Mouse (Mus musculus) embryonic facial prominence, embryonic 11.5 days (tissue): ENCODE data around the gene Serpinb1b. TPM values are rescaled to one million over a fixed set of nuclear protein-coding genes. Genes with fewer than 3 reads are reported as not detected.

Experiments
- ATAC-seq: fragments of 200-750 bp; cut with Nextera tagmentation; replicated peaks from 2 replicates; pipeline ENCODE4 v1.8.0; 2017; ENCODE audit warnings: low read depth; ENCODE audit not compliant: insufficient number of reproducible peaks, low FRiP score, low TSS enrichment
- DNase-seq: peaks from one replicate; pipeline ENCODE4 v3.0.0-alpha.2; 2015; ENCODE audit warnings: low spot score
- H3K27ac ChIP-seq: fragments of 300-500 bp; sonication (generic); replicated peaks from 2 replicates; pipeline ENCODE4 v1.5.1; 2014; ENCODE audit warnings: mild to moderate bottlenecking, low read depth, low read length, control low read depth
- H3K27me3 ChIP-seq: fragments of 300-500 bp; sonication (generic); 2 replicates; pipeline ENCODE4 v1.6.1; 2014; ENCODE audit warnings: mild to moderate bottlenecking, low read length, moderate library complexity, mixed read lengths; ENCODE audit not compliant: control insufficient read depth, insufficient read depth
- H3K36me3 ChIP-seq: fragments of 300-500 bp; sonication (generic); replicated peaks from 2 replicates; pipeline ENCODE4 v1.6.1; 2014; ENCODE audit warnings: low read depth, mild to moderate bottlenecking, low read length, moderate library complexity, mixed read lengths; ENCODE audit not compliant: control insufficient read depth, insufficient read depth
- H3K4me1 ChIP-seq: fragments of 300-500 bp; sonication (generic); 2 replicates; pipeline ENCODE4 v1.6.1; 2014; ENCODE audit warnings: low read length, mixed read lengths; ENCODE audit not compliant: control insufficient read depth, insufficient read depth
- H3K4me2 ChIP-seq: fragments of 300-500 bp; sonication (generic); 2 replicates; pipeline ENCODE4 v1.6.1; 2014; ENCODE audit warnings: low read depth, mild to moderate bottlenecking, control low read depth, low read length, moderate library complexity
- H3K4me3 ChIP-seq: fragments of 300-500 bp; sonication (generic); 2 replicates; pipeline ENCODE4 v1.5.1; 2014; ENCODE audit warnings: low read depth, low read length, control low read depth
- H3K9ac ChIP-seq: fragments of 300-500 bp; sonication (generic); replicated peaks from 2 replicates; pipeline ENCODE4 v1.6.1; 2014; ENCODE audit warnings: mild to moderate bottlenecking, control low read depth, low read length
- H3K9me3 ChIP-seq: fragments of 300-500 bp; sonication (generic); replicated peaks from 2 replicates; pipeline ENCODE4 v1.6.1; 2016; ENCODE audit warnings: mild to moderate bottlenecking, low read length, inconsistent platforms, mixed read lengths; ENCODE audit not compliant: control insufficient read depth
- WGBS: fragments of 180-500 bp; shearing (Covaris S2); extraction: QIAGEN DNeasy Blood & Tissue Kit; methylation state at CpG from one replicate; pipeline ENCODE4 v1.1.7; 2014; 5-methylcytosine and 5-hydroxymethylcytosine counted together
- polyA plus RNA-seq: library from polyadenylated mRNA; unstranded; fragments of >200 nt; fragmentation: Nextera tagmentation; extraction: Ambion mirVana; gene quantifications from 2 replicates; pipeline ENCODE4 v1.2.1, GENCODE M21; 2014

Gene Serpinb1b
- polyA plus RNA-seq, 1 experiment from 2014 or later: 0.15 TPM

GRCm38 (mm10) chr13:33080356-33080755 is 2.0 kb downstream of the Serpinb1b start:
- ATAC-seq (0 out of 2 replicates have a peak, but pooled peaks have one; percentile 56), DNase-seq (peak; percentile 18)
- Histone ChIP-seq H3K9ac (no peak overlapping the region), H3K27ac (no peak overlapping the region), H3K36me3 (no peaks in the 10 kb centered on the region), H3K4me2 (no peak overlapping the region), H3K9me3 (no peaks in the 10 kb centered on the region), H3K27me3 (no peaks in the 10 kb centered on the region), H3K4me1 (no peaks in the 10 kb centered on the region), H3K4me3 (no peak overlapping the region)
- 14% methylated on average over 3 of the region's 3 CpGs for WGBS

GRCm38 (mm10) chr13:33083834-33084233 is 5.5 kb downstream of the Serpinb1b start:
- Histone ChIP-seq H3K9me3 (no peaks in the 10 kb centered on the region), H3K27me3 (no peaks in the 10 kb centered on the region), H3K4me3 (no peak overlapping the region), H3K36me3 (no peaks in the 10 kb centered on the region), H3K4me1 (no peaks in the 10 kb centered on the region), H3K4me2 (no peak overlapping the region), H3K27ac (no peak overlapping the region), H3K9ac (no peak overlapping the region)
- no peak for DNase-seq
- ATAC-seq: no peak
- 70% methylated on average over 2 of the region's 2 CpGs for WGBS

- Histone ChIP-seq H3K36me3 (no peaks in the 10 kb centered on the region), H3K4me2 (no peak overlapping the region), H3K4me3 (no peak overlapping the region), H3K27ac (no peak overlapping the region), H3K9me3 (no peaks in the 10 kb centered on the region), H3K27me3 (no peaks in the 10 kb centered on the region), H3K9ac (no peak overlapping the region), H3K4me1 (no peaks in the 10 kb centered on the region)
- 63% methylated on average over 5 of the region's 5 CpGs for WGBS
- no peak for DNase-seq
- no peak for ATAC-seq
Observed at GRCm38 (mm10) chr13:33084975-33085694, 6.8 kb downstream of the Serpinb1b start.

- H3K27me3 ChIP-seq: no peaks in the 10 kb centered on the region
- no peak for ATAC-seq
- H3K27ac ChIP-seq: no peak overlapping the region
- H3K4me1 ChIP-seq: no peaks in the 10 kb centered on the region
- no peak overlapping the region for H3K9ac ChIP-seq
- no peak overlapping the region for H3K4me3 ChIP-seq
- H3K4me2 ChIP-seq: no peak overlapping the region
- peak; percentile 49 for DNase-seq
- no peaks in the 10 kb centered on the region for H3K36me3 ChIP-seq
- no peaks in the 10 kb centered on the region for H3K9me3 ChIP-seq
Observed at GRCm38 (mm10) chr13:33085695-33086432, 7.5 kb downstream of the Serpinb1b start.

GRCm38 (mm10) chr13:33089566-33089965 is 11.2 kb downstream of the Serpinb1b start:
- ATAC-seq (no peak), DNase-seq (no peak)
- Histone ChIP-seq H3K4me3 (no peak overlapping the region), H3K9ac (no peak overlapping the region), H3K4me1 (no peaks in the 10 kb centered on the region), H3K4me2 (no peak overlapping the region), H3K9me3 (no peaks in the 10 kb centered on the region), H3K36me3 (no peaks in the 10 kb centered on the region), H3K27me3 (no peaks in the 10 kb centered on the region), H3K27ac (no peak overlapping the region)
- WGBS: 79% methylated on average over 3 of the region's 3 CpGs

- Histone ChIP-seq H3K4me3 (no peak overlapping the region), H3K4me2 (no peak overlapping the region), H3K36me3 (no peaks in the 10 kb centered on the region), H3K27me3 (no peaks in the 10 kb centered on the region), H3K9me3 (no peaks in the 10 kb centered on the region), H3K4me1 (no peaks in the 10 kb centered on the region), H3K9ac (no peak overlapping the region), H3K27ac (no peak overlapping the region)
- ATAC-seq: no peak
- no peak for DNase-seq
- WGBS: 61% methylated on average over 1 of the region's 1 CpGs
Observed at GRCm38 (mm10) chr13:33090546-33090945, 12.2 kb downstream of the Serpinb1b start.

GRCm38 (mm10) chr13:33091306-33091705 is 12.9 kb downstream of the Serpinb1b start:
- Histone ChIP-seq H3K4me3 (no peak overlapping the region), H3K27me3 (no peaks in the 10 kb centered on the region), H3K4me1 (no peaks in the 10 kb centered on the region), H3K36me3 (no peaks in the 10 kb centered on the region), H3K27ac (no peak overlapping the region), H3K4me2 (no peak overlapping the region), H3K9me3 (no peaks in the 10 kb centered on the region), H3K9ac (no peak overlapping the region)
- DNase-seq (no peak), ATAC-seq (no peak)
- WGBS: 81% methylated on average over 1 of the region's 1 CpGs

- no peak for ATAC-seq
- H3K4me2 ChIP-seq: no peak overlapping the region
Observed at GRCm38 (mm10) chr13:33095575-33095974, 17.2 kb downstream of the Serpinb1b start.

More at GRCm38 (mm10) chr13:33095575-33095974, 17.2 kb downstream of the Serpinb1b start:
- Histone ChIP-seq H3K4me3 (no peak overlapping the region), H3K36me3 (no peaks in the 10 kb centered on the region), H3K27ac (no peak overlapping the region), H3K9ac (no peak overlapping the region), H3K9me3 (no peaks in the 10 kb centered on the region), H3K4me1 (no peaks in the 10 kb centered on the region), H3K27me3 (no peaks in the 10 kb centered on the region)
- no peak for DNase-seq
- 80% methylated on average over 1 of the region's 1 CpGs for whole genome bisulfite sequencing
